Mouse (Mus musculus): ENCODE results near the gene Bicc1.
A peak's percentile ranks its signal among the peaks of the same experiment; 100 is the strongest.

The Bicc1 gene

GRCm38 (mm10) chr10:70937450-70937849 lies 222.1 kb downstream of the Bicc1 start:
- DNase-seq: no peak

GRCm38 (mm10) chr10:70936008-70936407 lies 223.5 kb downstream of the Bicc1 start:
- no peak for DNase-seq

GRCm38 (mm10) chr10:70926126-70926525 lies 233.4 kb downstream of the Bicc1 start:
- DNase-seq: no peak

GRCm38 (mm10) chr10:70924348-70924747 lies 235.2 kb downstream of the Bicc1 start:
- DNase-seq: no peak

GRCm38 (mm10) chr10:70923936-70924335 lies 235.6 kb downstream of the Bicc1 start:
- DNase-seq: no peak

GRCm38 (mm10) chr10:70921481-70921880 lies 238.0 kb downstream of the Bicc1 start:
- DNase-seq: no peak

- DNase-seq: no peak
These were observed 239.6 kb downstream of the Bicc1 start for GRCm38 (mm10) chr10:70919851-70920250.

GRCm38 (mm10) chr10:70919031-70919663 lies 240.4 kb downstream of the Bicc1 start:
- no peak for DNase-seq

GRCm38 (mm10) chr10:70916697-70917096 lies 242.8 kb downstream of the Bicc1 start:
- DNase-seq: peak; percentile 18

- DNase-seq: peak; percentile 14
These were observed 244.4 kb downstream of the Bicc1 start for GRCm38 (mm10) chr10:70915096-70915495.

- DNase-seq: no peak
These were observed 255.6 kb downstream of the Bicc1 start for GRCm38 (mm10) chr10:70903936-70904335.

- DNase-seq: no peak
These were observed 256.6 kb downstream of the Bicc1 start for GRCm38 (mm10) chr10:70902751-70903485.

GRCm38 (mm10) chr10:70901193-70901875 lies 258.2 kb downstream of the Bicc1 start:
- DNase-seq: no peak

GRCm38 (mm10) chr10:70895891-70896290 lies 263.6 kb downstream of the Bicc1 start:
- DNase-seq: no peak

GRCm38 (mm10) chr10:70878046-70878445 lies 281.5 kb downstream of the Bicc1 start:
- DNase-seq: no peak

- DNase-seq: no peak
These were observed 281.9 kb downstream of the Bicc1 start for GRCm38 (mm10) chr10:70877631-70878030.

GRCm38 (mm10) chr10:70876522-70876921 lies 283.0 kb downstream of the Bicc1 start:
- DNase-seq: no peak

GRCm38 (mm10) chr10:70876119-70876518 lies 283.4 kb downstream of the Bicc1 start:
- DNase-seq: peak; percentile 35

GRCm38 (mm10) chr10:70874994-70875538 lies 284.4 kb downstream of the Bicc1 start:
- no peak for DNase-seq

Data from thymus, postnatal 4 days (tissue).